Mouse (Mus musculus): ENCODE results near the gene Rgs8. TPM values are rescaled to one million over a fixed set of nuclear protein-coding genes. Genes with fewer than 3 reads are reported as not detected.

Rgs8 gene
- polyA plus RNA-seq, 1 experiment, result 47.3 TPM

DNA sequence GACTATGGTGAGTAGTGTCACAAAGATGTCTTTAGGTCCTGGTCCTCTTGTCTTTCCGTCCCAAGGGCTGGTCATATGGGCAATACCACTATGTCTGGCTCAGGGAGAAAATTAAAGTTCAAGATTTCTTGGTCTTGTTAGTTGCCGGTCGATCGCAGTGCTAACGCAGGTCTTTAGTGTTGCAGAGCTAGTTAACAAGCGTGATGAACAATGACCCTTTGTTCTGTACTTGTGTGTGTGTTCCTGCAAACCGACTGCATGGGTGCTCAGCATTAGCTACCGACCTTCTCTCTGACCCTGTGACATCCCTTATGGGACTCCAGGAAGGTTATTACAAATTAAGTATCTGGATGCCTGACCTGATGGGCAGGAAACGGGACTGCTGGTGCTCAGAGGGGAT lies 6.8 kb downstream of the Rgs8 start:
- TF ChIP-seq CTCF (IDR thresholded peaks at IDR 0.05; ENCODE audit: extremely low read depth, insufficient read depth, low read length) (no peak), POLR2A (IDR thresholded peaks at IDR 0.05; ENCODE audit: extremely low read depth, insufficient read depth, low read length) (no peak)
- no peak overlapping the region for H3K4me3 ChIP-seq (ENCODE audit: insufficient read depth, low read length)
- peaks cover 6% of the 10 kb centered on the region; the same call in 1 of the 2 replicates for H3K4me1 ChIP-seq (ENCODE audit: control insufficient read depth, insufficient read depth, low read length)
- H3K27ac ChIP-seq (ENCODE audit: insufficient read depth, low read length), result no peak overlapping the region

DNA sequence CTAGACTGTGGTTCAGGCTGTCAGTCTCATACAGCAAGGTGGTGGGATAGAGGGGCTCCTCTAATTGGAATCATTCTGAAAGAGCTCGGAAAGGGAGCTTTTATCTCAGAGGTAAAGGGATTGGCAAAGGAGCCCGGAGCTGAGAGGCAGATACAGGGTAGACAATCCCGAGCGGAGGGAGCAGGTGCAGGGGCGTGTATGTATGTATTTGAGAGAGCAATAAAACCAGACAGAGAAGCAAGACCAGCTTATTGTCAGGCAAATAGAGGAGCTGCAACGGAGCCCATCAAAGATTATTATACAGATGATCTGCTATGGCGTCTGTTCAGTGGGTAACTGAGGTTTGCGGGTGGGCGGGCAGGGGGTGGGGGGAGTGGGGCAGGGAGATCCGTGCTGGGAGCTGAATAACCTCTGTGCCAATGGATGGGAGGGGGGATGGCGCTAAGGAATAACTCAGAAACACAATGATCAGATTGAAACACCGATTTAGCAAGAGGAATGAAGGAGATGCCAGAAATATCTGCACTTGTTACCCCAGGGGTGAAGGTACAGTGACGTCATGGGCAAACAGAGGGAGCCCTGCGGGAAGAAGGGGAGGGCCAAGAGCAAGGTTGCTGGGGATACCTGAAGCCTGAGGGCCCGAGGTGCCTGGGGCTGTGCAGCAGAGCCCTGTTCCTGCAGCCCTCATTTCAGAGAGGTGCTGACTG lies 8.3 kb downstream of the Rgs8 start:
- H3K4me1 ChIP-seq (ENCODE audit: control insufficient read depth, insufficient read depth, low read length), result peaks cover 8% of the 10 kb centered on the region; the same call in 1 of the 2 replicates
- H3K27ac ChIP-seq (ENCODE audit: insufficient read depth, low read length), result no peak overlapping the region
- no peak for TF ChIP-seq CTCF (IDR thresholded peaks at IDR 0.05; ENCODE audit: extremely low read depth, insufficient read depth, low read length)
- no peak for TF ChIP-seq POLR2A (IDR thresholded peaks at IDR 0.05; ENCODE audit: extremely low read depth, insufficient read depth, low read length)
- no peak overlapping the region for H3K4me3 ChIP-seq (ENCODE audit: insufficient read depth, low read length)

DNA sequence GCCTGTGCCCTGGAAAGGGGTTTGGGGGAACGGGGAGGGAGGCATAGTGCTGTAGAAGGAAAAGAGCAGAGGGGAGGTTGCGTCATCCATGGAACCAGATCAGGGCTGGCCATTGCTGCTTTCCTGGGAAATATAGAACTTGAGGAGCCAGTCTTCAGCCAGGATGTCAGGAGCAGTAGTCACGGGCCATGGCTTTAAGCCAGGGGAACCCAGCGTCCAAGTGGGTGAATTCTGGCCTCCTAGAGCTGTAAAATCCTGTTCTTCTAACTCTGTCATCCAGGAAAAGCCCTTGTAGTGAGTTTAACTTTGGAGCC lies 8.8 kb downstream of the Rgs8 start:
- peaks cover 8% of the 10 kb centered on the region; the same call in 1 of the 2 replicates for H3K4me1 ChIP-seq (ENCODE audit: control insufficient read depth, insufficient read depth, low read length)
- H3K4me3 ChIP-seq (ENCODE audit: insufficient read depth, low read length), result no peak overlapping the region
- TF ChIP-seq CTCF (IDR thresholded peaks at IDR 0.05; ENCODE audit: extremely low read depth, insufficient read depth, low read length) (no peak), POLR2A (IDR thresholded peaks at IDR 0.05; ENCODE audit: extremely low read depth, insufficient read depth, low read length) (no peak)
- H3K27ac ChIP-seq (ENCODE audit: insufficient read depth, low read length), result no peak overlapping the region

DNA sequence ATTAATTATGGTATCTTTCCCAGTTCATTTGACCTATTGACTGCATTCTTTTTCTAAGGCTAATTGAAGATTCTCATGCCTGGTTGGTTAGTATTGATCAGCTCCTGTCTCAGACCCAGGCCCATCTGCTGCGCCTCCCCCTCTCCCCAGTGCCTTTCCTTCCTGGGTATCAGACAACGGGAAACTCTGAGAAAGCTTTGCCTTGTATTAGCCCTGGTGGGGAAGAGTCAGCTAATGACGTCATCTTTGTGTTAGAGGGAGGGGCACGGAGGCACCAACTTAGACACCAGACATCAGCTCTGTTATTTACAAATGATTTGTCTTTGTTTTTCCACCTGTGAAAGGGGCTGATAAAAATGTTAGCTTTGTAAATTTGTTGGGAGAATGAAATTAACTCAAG lies 9.5 kb downstream of the Rgs8 start:
- H3K27ac ChIP-seq (ENCODE audit: insufficient read depth, low read length), result no peak overlapping the region
- no peak for TF ChIP-seq CTCF (IDR thresholded peaks at IDR 0.05; ENCODE audit: extremely low read depth, insufficient read depth, low read length)
- no peak for TF ChIP-seq POLR2A (IDR thresholded peaks at IDR 0.05; ENCODE audit: extremely low read depth, insufficient read depth, low read length)
- H3K4me1 ChIP-seq (ENCODE audit: control insufficient read depth, insufficient read depth, low read length), result peaks cover 9% of the 10 kb centered on the region; the same call in 1 of the 2 replicates
- H3K4me3 ChIP-seq (ENCODE audit: insufficient read depth, low read length), result no peak overlapping the region

DNA sequence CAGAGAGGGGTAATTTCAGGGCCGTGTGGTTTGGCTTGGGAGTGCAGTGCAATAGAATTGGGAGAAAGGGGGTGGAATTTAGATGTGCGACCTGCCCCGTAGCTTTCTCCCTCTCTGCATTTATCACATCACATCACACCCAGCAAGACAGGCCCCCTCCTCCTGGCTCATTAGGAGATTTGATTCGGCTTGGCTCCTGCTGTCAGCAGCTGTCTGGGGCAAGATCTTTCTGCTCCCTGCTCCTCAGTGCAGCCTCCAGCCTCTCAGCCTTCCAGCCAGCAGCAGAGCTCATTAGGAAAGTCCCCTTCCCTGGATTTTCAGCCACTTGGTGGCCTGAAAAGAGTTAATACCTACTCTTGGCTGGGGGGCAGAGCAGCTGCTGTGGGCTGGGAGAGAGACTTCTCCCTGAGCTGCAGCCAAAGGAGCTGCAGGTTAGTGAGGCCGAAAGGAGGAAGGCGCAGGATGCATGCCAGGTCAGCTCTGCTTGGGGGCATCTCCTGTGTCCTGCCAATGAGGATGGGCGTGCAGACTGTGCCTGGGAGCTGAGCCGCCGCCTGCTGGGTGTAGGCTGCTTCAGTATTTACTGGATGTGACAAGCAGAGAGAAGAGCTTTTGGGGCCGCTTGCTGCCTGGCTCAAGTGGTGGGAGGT lies 12.4 kb downstream of the Rgs8 start:
- Histone ChIP-seq H3K4me3 (ENCODE audit: insufficient read depth, low read length) (peak overlapping the region; percentile 31), H3K27ac (ENCODE audit: insufficient read depth, low read length) (no peak overlapping the region), H3K4me1 (ENCODE audit: control insufficient read depth, insufficient read depth, low read length) (peaks cover 7% of the 10 kb centered on the region)
- 0 out of 2 replicates have a peak, but pooled peaks have one; percentile 7 for TF ChIP-seq CTCF (IDR thresholded peaks at IDR 0.05; ENCODE audit: extremely low read depth, insufficient read depth, low read length)
- TF ChIP-seq POLR2A (IDR thresholded peaks at IDR 0.05; ENCODE audit: extremely low read depth, insufficient read depth, low read length), result no peak

DNA sequence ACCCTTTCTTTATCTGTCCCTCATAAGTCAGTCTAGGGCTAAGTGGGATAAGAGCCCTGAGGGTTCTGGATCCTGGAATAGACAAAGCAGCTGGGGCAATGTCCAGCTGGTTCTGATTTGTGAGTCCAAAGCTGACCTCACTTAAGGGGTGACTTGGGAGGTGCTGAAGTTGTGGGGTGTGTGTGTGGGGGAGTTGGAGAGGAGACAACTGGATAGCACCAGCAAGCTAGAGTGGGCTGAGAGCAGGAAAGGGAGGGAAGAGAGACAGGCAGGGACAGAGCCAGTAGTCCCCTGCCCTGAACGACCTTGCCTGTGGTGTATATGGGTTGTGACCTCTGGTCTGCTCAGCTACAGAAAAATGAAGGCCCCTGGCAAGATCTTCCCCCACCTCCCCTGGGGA lies 13.4 kb downstream of the Rgs8 start:
- Histone ChIP-seq H3K4me1 (ENCODE audit: control insufficient read depth, insufficient read depth, low read length) (peaks cover 6% of the 10 kb centered on the region), H3K4me3 (ENCODE audit: insufficient read depth, low read length) (peak overlapping the region; percentile 31; the same call in 1 of the 2 replicates), H3K27ac (ENCODE audit: insufficient read depth, low read length) (no peak overlapping the region)
- TF ChIP-seq CTCF (IDR thresholded peaks at IDR 0.05; ENCODE audit: extremely low read depth, insufficient read depth, low read length) (no peak), POLR2A (IDR thresholded peaks at IDR 0.05; ENCODE audit: extremely low read depth, insufficient read depth, low read length) (no peak)

DNA sequence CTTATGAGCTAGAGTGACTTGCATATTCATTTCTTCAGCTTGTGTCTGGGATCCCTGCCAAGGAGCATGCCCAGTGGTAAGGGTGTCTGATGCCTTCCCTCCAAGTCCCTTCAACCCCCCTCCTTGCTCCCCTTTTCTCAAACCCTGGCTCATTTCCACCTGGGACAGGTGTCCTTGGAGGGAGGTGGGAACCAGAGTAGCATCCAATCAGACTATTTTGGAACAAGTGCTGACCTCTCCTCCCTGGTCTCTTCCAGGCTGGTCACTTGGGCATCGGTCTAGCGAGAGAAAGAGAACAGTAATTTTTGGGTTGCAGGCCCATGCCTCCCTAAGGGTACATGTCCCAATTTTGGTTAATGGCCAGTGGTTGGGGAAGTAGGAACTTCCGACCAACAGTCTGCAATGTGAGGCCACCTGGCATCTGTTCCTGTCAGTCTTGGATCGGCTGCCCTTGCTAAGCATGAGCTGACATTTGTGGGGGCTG lies 14.5 kb downstream of the Rgs8 start:
- H3K4me3 ChIP-seq (ENCODE audit: insufficient read depth, low read length), result peak overlapping the region; percentile 29
- TF ChIP-seq POLR2A (IDR thresholded peaks at IDR 0.05; ENCODE audit: extremely low read depth, insufficient read depth, low read length), result no peak
- no peak for TF ChIP-seq CTCF (IDR thresholded peaks at IDR 0.05; ENCODE audit: extremely low read depth, insufficient read depth, low read length)
- H3K4me1 ChIP-seq (ENCODE audit: control insufficient read depth, insufficient read depth, low read length), result peaks cover 6% of the 10 kb centered on the region
- no peak overlapping the region for H3K27ac ChIP-seq (ENCODE audit: insufficient read depth, low read length)

DNA sequence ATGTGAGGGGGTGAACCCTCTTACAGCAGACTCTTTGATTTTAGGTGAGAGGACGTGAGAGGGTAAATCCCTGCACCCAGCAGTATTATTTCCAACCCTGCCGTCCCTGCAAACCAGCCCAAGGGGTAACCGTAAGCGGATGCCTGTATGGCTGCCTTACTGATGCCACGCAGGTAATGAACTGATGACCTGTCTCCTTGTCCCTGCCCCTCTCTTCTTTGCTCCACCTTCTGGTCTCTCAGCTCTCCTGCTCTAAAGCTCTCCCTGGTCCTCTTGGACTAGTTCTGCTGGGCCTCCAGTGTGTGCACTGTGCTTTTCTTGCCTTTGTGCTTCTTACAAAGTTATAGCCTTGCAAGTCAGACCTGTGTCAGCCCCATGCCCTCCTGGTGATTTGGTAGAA lies 15.0 kb downstream of the Rgs8 start:
- TF ChIP-seq POLR2A (IDR thresholded peaks at IDR 0.05; ENCODE audit: extremely low read depth, insufficient read depth, low read length) (no peak), CTCF (IDR thresholded peaks at IDR 0.05; ENCODE audit: extremely low read depth, insufficient read depth, low read length) (no peak)
- Histone ChIP-seq H3K4me1 (ENCODE audit: control insufficient read depth, insufficient read depth, low read length) (peaks cover 6% of the 10 kb centered on the region), H3K27ac (ENCODE audit: insufficient read depth, low read length) (no peak overlapping the region), H3K4me3 (ENCODE audit: insufficient read depth, low read length) (peak overlapping the region; percentile 29)

DNA sequence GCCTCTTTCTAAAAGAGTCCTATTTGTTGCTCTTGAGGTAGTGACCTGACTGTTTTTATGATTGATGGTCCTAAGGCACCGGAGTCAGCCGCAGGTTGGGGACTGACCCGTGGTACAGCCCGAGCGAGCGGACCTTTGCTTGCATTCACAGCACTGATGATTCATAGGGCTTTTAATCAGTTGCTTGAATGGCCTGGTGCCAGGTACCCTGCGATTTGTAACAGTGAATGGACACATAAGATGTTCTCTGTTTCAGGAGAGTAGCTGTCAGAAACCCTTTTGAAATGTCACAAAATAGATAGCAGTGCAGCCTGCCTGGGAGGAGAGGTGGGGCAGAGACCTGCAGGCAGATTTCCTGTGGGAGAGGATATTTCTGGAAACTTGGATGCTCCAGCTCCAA lies 16.3 kb downstream of the Rgs8 start:
- peaks cover 12% of the 10 kb centered on the region for H3K4me1 ChIP-seq (ENCODE audit: control insufficient read depth, insufficient read depth, low read length)
- no peak overlapping the region for H3K4me3 ChIP-seq (ENCODE audit: insufficient read depth, low read length)
- no peak overlapping the region for H3K27ac ChIP-seq (ENCODE audit: insufficient read depth, low read length)
- TF ChIP-seq CTCF (IDR thresholded peaks at IDR 0.05; ENCODE audit: extremely low read depth, insufficient read depth, low read length) (no peak), POLR2A (IDR thresholded peaks at IDR 0.05; ENCODE audit: extremely low read depth, insufficient read depth, low read length) (no peak)

DNA sequence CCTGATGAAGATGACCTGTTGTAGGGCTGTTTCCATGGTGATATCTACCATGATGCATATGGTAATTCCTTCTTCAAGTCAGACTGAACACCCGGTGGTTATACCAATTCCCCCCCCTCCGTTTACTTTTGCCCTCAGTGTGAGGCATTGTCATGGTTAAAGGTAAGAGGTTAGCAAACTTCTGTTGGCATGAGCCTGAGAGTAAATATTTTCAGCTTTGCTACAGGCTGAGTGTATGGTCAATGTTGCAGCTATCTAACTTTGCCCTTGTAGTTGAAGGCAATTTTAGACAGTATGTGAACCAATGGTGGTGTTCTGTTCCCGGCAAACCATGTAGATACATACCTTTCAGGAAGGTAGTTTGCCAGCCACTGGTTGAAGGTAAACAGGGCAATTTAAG lies 16.9 kb downstream of the Rgs8 start:
- no peak overlapping the region for H3K27ac ChIP-seq (ENCODE audit: insufficient read depth, low read length)
- H3K4me3 ChIP-seq (ENCODE audit: insufficient read depth, low read length), result no peak overlapping the region
- TF ChIP-seq CTCF (IDR thresholded peaks at IDR 0.05; ENCODE audit: extremely low read depth, insufficient read depth, low read length) (no peak), POLR2A (IDR thresholded peaks at IDR 0.05; ENCODE audit: extremely low read depth, insufficient read depth, low read length) (no peak)
- peaks cover 12% of the 10 kb centered on the region for H3K4me1 ChIP-seq (ENCODE audit: control insufficient read depth, insufficient read depth, low read length)
